Mouse (Mus musculus) embryonic fibroblast, embryonic 13.5 days (primary cell): ENCODE results near the gene Saa2. TPM values are rescaled to one million over a fixed set of nuclear protein-coding genes. Genes with fewer than 3 reads are reported as not detected.
A peak's percentile ranks its signal among the peaks of the same experiment; 100 is the strongest.

Source experiments
- H3K27ac ChIP-seq: 2 replicates; pipeline ENCODE4 v1.5.1; 2012; ENCODE audit warnings: low read length, control low read depth, inconsistent platforms; ENCODE audit not compliant: insufficient read depth
- H3K4me1 ChIP-seq: 2 replicates; pipeline ENCODE4 v1.6.1; 2011; ENCODE audit warnings: low read length; ENCODE audit not compliant: control insufficient read depth, insufficient read depth
- H3K4me3 ChIP-seq: 2 replicates; pipeline ENCODE4 v1.5.1; 2011; ENCODE audit warnings: mild to moderate bottlenecking, control low read depth, low read length; ENCODE audit not compliant: insufficient read depth
- CTCF ChIP-seq: IDR thresholded peaks from 2 replicates; pipeline ENCODE4 v1.5.1; 2011; ENCODE audit warnings: mild to moderate bottlenecking, control low read depth, low read length, moderate library complexity, borderline replicate concordance; ENCODE audit not compliant: insufficient read depth
- POLR2A ChIP-seq: IDR thresholded peaks from 2 replicates; pipeline ENCODE4 v1.6.1; 2011; ENCODE audit warnings: low read depth, mild to moderate bottlenecking, control low read depth, low read length, moderate library complexity
- polyA plus RNA-seq: library from polyadenylated mRNA; stranded (reverse); fragments of >200 nt; gene quantifications from 2 replicates; pipeline ENCODE4 v1.2.4, GENCODE M21; 2011; ENCODE audit warnings: low read depth; ENCODE audit not compliant: missing spikeins, insufficient read length

Gene Saa2
- polyA plus RNA-seq, 1 experiment, result not detected

DNA sequence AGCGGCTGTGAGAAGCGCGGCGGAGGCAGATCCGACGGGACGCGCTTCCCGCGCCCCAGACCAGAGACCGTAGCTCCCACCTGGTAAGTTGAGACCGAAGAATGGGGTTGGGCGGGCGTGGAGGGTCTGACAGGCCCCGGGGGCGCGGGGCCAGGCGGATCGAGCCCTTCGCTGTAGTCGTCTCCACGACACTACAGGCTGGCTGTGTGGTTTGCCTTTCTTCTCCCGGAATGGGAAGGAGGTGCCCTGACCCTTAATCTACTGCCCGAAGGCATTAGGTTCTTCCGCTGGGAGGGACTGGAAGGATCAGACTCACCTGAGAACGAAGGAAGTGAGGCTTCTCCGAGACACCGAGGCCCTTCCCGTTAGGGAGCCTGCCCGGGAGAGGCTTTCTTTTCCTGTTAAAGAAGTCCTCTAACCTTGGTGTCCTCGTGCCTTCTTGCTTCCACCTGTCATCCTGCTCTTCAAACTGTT lies 44.7 kb downstream of the Saa2 start:
- TF ChIP-seq POLR2A (no peak), CTCF (no peak)
- Histone ChIP-seq H3K27ac (no peak overlapping the region; the same call in 1 of the 2 replicates), H3K4me3 (peak overlapping the region; percentile 100), H3K4me1 (peaks cover 9% of the 10 kb centered on the region)

DNA sequence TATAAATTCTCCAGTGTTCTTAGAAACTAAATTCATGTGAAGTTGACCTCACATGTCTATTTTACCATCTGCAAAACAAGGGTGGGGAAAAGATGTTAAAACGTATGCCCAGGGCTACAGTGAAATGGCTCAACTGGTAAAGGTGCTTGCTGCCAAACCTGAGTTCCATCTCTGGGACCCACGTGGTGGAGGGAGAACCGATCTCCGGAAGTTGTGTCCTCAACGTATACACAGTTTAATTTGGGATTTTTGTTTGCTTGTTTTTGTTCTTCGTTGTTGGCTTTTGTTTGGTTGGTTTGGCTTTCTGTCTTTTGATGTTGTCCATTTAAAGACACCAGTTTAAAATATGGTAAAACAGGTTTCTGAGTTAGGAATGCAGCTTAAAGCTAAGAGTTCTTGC lies 45.2 kb downstream of the Saa2 start:
- no peak overlapping the region for H3K27ac ChIP-seq
- TF ChIP-seq CTCF (no peak), POLR2A (no peak)
- H3K4me1 ChIP-seq, result peaks cover 9% of the 10 kb centered on the region
- H3K4me3 ChIP-seq, result peak overlapping the region; percentile 100

Other genes with a start within 250 kb of the Saa2 start
- 6.3 and 7.1 TPM in 2 replicates for gene Sergef, start 112.0 kb upstream of the Saa2 start, polyA plus RNA-seq
- gene Tph1, start 79.3 kb upstream of the Saa2 start, polyA plus RNA-seq, result 0.63 TPM in 1 of 2 replicates, not detected in the other
- gene Saal1, start 41.1 kb upstream of the Saa2 start, polyA plus RNA-seq, result 13.8 and 15.4 TPM in 2 replicates
- 2.6 TPM in 1 of 2 replicates, not detected in the other for gene Saa3, start 36.1 kb upstream of the Saa2 start, polyA plus RNA-seq
- not detected in 2 replicates for gene Saa4, start 19.2 kb upstream of the Saa2 start, polyA plus RNA-seq
- not detected in 2 replicates for gene Saa1, start 8.8 kb upstream of the Saa2 start, polyA plus RNA-seq
- gene Hps5, start 44.3 kb downstream of the Saa2 start, polyA plus RNA-seq, result 25.9 and 26.9 TPM in 2 replicates
- gene Gtf2h1, start 44.3 kb downstream of the Saa2 start, polyA plus RNA-seq, result 73.1 and 90.6 TPM in 2 replicates
- gene Ldha, start 89.7 kb downstream of the Saa2 start, polyA plus RNA-seq, result 671 and 785 TPM in 2 replicates
- not detected in 2 replicates for gene Ldhc, start 109.4 kb downstream of the Saa2 start, polyA plus RNA-seq
- 140 and 175 TPM in 2 replicates for gene Tsg101, start 168.2 kb downstream of the Saa2 start, polyA plus RNA-seq
- gene Uevld, start 206.7 kb downstream of the Saa2 start, polyA plus RNA-seq, result 23.6 and 24.8 TPM in 2 replicates
- gene Gm9999, start 231.8 kb downstream of the Saa2 start, polyA plus RNA-seq, result not detected in 2 replicates